Mouse (Mus musculus) adrenal gland, adult 18-20 months (tissue): ENCODE data around the gene Ece1. TPM values are rescaled to one million over a fixed set of nuclear protein-coding genes. Genes with fewer than 3 reads are reported as not detected.

Source experiments
- DNase-seq, 2 experiments: peaks; one replicate each; pipeline ENCODE4 v3.0.0; 2021 to 2022; ENCODE audit warnings: low spot score in 2 of 2
- total RNA-seq, 2 experiments: library from RNA; stranded (reverse); gene quantifications; 1 replicate in 1 of 2; 2 replicates in 1 of 2; pipeline ENCODE4 v1.2.3; 2021

The Ece1 gene
- total RNA-seq, 2 experiments from 2014 or later, result 210 to 273 TPM

- no peak for DNase-seq
These were observed 17.5 kb downstream of the Ece1 start for GRCm38 (mm10) chr4:137879383-137880156.

DNA sequence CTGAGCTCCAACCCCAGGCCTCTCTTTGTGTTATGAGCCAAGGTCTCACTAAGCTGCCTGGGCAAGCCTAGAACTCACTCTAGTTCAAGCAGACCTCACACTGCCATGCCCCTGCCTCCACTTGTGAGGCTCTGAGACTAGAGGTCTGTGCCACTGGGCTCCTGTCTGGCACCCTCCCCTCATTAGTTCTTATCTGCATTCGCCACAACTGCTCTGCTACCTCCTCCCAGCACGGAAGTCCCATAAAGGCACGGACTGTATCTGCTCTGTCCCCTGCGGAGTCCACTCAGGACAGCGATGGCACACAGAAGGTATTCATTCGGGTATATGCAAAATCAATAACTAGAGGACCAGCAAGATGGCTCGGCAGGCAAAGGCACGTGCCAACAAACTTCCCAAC lies 19.4 kb downstream of the Ece1 start:
- no peak for DNase-seq

DNA sequence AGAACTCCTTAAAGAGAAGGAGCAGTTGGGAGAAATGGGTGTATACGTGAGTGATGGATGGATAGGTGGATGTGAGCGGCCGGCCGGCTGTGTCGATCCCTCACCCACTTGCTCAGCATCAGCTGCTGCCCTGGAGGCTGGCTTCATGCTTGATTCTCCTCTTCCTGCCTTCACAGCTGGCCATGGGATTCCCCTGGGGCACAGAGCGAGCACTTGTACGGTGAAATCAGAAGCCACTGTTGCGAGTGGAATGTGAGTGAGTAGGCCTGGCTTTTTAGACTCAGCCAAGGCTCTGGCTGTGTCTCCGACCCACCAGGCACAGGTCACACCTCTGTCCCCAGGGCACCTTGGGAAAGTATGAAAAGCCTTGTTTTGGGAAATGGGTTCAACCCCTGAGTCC lies 20.6 kb downstream of the Ece1 start:
- DNase-seq, result no peak

GRCm38 (mm10) chr4:137883513-137884150 lies 21.6 kb downstream of the Ece1 start:
- DNase-seq, result no peak

- DNase-seq, result no peak
These were observed 25.4 kb downstream of the Ece1 start for GRCm38 (mm10) chr4:137887337-137887992.

GRCm38 (mm10) chr4:137887993-137888388 lies 26.0 kb downstream of the Ece1 start:
- no peak for DNase-seq

GRCm38 (mm10) chr4:137890596-137890995 lies 28.6 kb downstream of the Ece1 start:
- peak; percentile 50 to 51 for DNase-seq

GRCm38 (mm10) chr4:137891553-137892145 lies 29.6 kb downstream of the Ece1 start:
- DNase-seq, result no peak

- DNase-seq, result no peak
These were observed 30.7 kb downstream of the Ece1 start for GRCm38 (mm10) chr4:137892713-137893242.

DNA sequence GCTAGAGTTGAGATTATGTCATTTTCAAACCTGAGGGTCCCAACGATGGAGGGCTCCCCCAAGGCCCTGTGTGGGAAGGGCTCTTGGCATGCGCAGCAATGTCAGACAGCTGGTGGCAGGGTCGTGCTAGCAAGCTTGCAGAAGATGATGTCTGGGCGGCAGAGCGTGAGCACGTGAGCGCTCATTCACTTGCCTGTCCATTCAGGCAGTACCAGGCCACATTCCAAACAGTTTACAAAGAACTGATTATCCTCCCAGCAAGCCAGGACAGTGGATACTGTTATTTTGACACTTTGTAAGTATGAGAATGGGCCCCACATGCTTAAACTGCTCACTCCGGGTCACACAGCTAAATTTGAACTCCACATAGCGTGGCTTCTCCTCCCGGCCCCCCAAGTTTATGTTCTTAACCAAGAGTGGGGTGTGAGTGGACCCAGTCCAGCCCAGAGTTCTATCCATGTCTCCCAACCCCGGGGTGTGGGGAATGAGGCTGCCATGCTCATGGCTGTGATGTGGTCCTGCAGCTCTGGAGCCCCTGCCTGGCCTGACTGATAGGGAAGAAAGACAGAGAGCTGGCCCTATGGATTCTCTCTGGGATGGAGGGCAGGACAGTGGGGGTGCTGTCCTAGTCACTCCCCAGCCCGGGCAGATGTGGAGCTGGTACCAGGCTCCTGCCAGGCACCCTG lies 34.7 kb downstream of the Ece1 start:
- no peak for DNase-seq

GRCm38 (mm10) chr4:137897298-137897612 lies 35.2 kb downstream of the Ece1 start:
- peak; percentile 51 to 53 for DNase-seq

GRCm38 (mm10) chr4:137898490-137898889 lies 36.5 kb downstream of the Ece1 start:
- no peak for DNase-seq

- DNase-seq, result no peak
These were observed 40.2 kb downstream of the Ece1 start for GRCm38 (mm10) chr4:137902268-137902667.

DNA sequence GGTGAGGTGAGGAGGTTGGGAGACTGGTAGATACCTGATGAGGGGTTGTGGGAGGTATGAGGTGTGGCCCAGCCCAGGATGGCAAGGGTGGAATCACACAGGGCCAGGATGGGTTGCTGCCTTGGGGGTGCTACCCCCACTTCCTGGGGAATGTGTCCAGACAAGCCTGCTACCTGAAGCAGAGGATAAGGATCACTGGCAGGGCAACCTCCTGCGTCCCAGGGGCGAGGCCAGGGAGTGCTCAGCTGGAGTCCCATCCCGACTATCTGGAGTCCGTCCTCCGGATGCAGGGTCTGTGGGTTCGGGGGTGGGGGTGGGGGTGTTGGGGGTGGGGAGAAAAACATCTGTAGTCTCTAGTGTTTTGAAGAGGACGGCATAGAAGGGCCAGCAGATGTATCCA lies 40.8 kb downstream of the Ece1 start:
- no peak for DNase-seq

DNA sequence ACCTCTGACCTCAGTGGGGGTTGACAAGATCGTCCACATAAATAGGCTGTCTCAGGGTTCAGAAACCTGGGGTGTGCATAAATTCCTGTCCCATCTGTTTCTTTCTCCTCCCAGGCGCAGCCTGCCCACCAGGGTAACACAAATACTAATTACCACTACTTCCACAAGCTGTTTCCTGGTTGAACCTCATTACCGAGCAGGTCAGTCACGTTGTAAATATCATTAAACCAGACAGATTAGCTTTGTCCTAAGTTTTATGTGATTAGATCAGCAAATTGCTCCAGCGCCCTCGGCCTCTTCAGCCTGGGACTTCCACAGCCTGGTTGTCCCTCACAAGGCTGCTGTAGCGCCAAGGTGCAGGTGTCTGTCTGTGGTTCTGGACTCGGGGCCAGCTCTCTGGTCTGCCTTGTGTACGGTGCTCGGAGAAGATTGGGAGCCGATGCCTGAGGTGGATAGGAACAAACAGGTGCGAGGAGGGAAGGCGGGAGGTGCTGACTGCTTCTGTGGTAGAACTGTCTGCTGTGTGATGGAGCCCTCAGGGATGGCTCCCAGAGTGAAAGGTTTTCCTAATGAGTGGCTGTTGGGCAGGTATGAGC lies 43.0 kb downstream of the Ece1 start:
- no peak for DNase-seq

- DNase-seq, result no peak
These were observed 45.9 kb downstream of the Ece1 start for GRCm38 (mm10) chr4:137907979-137908378.

GRCm38 (mm10) chr4:137908489-137908888 lies 46.5 kb downstream of the Ece1 start:
- DNase-seq, result no peak

GRCm38 (mm10) chr4:137908915-137909314 lies 46.9 kb downstream of the Ece1 start:
- no peak for DNase-seq

DNA sequence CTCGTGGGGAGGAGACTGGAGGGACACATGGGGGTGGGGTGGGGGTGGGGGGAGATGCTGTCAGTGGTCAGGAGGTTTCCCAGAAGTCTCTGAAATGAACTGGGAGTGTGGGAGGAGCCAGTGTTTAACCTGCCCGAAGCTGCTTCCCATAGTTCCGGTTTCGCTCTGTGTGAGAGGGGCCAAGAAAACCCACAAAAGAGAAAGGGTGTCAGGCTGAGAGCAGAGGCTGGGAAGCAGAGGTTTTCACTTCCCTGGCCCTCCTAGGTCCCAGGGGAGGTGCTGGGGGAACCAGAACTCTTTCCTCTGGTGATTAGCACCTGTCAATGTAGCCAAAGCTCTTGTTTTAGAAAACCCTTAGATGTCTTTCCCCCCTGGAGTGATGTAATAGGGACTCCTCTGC lies 47.4 kb downstream of the Ece1 start:
- DNase-seq, result no peak

- DNase-seq, result no peak
These were observed 48.5 kb downstream of the Ece1 start for GRCm38 (mm10) chr4:137910382-137911009.
